ENCODE assay signal across 25 mouse cellular contexts in genomic region chr1:167549324-167549723, GRCm38 (mm10). TPM values are rescaled to one million over a fixed set of nuclear protein-coding genes. Genes with fewer than 3 reads are reported as not detected.
DNase-seq lines count a peak whose midpoint lies in the region; ATAC-seq and TF ChIP-seq lines count a peak whose summit lies in the region.
"Had no signal": no experiment of that assay in that cellular context is flagged by ENCODE, and none has a peak within 500 bp of the region (broad histone marks: within the 10 kb centered on the region; RNA-seq: fewer than 3 reads in every experiment).

No protein-coding gene starts in this region.

- H3K27me3 ChIP-seq in kidney, embryonic 16.5 days (ENCODE audit: insufficient read depth, low read length), result no peaks in the 10 kb centered on the region
- H3K27me3 ChIP-seq in lung, embryonic 14.5 days (ENCODE audit: insufficient read depth, low read length), result no peaks in the 10 kb centered on the region
- H3K27me3 ChIP-seq in neural tube, embryonic 13.5 days, result no peaks in the 10 kb centered on the region
- H3K27me3 ChIP-seq: heart, embryonic 12.5 days; megakaryocyte, embryonic 14.5 days had no signal

- no peak overlapping the region for H3K4me2 ChIP-seq in kidney, embryonic 16.5 days (replicated peaks; ENCODE audit: low read depth, low read length)
- H3K4me2 ChIP-seq in lung, embryonic 14.5 days, result no peak overlapping the region
- H3K4me2 ChIP-seq in neural tube, embryonic 13.5 days, result no peak overlapping the region
- H3K4me2 ChIP-seq: embryonic facial prominence, embryonic 13.5 days; heart, embryonic 12.5 days; hindbrain, embryonic 12.5 days had no signal

- H3K27ac ChIP-seq in kidney, embryonic 16.5 days (ENCODE audit: low read length), result no peak overlapping the region
- H3K27ac ChIP-seq in lung, embryonic 14.5 days (ENCODE audit: low read depth), result no peak overlapping the region
- H3K27ac ChIP-seq in neural tube, embryonic 13.5 days (replicated peaks), result peak overlapping the region; percentile 66
- H3K27ac ChIP-seq: embryonic facial prominence, embryonic 13.5 days; hindbrain, embryonic 12.5 days; stomach, postnatal 0 days had no signal

- TF ChIP-seq CTCF in lung, embryonic 14.5 days (IDR thresholded peaks at IDR 0.05; ENCODE audit: low read depth), result no peak
- no peak for TF ChIP-seq CTCF in lung, adult 2 months (IDR thresholded peaks at IDR 0.05; ENCODE audit: insufficient read depth, low read length)

- peaks cover 6% of the 10 kb centered on the region; the same call in 1 of the 2 replicates for H3K4me1 ChIP-seq in kidney, embryonic 16.5 days (ENCODE audit: insufficient read depth, low read length)
- H3K4me1 ChIP-seq in lung, embryonic 14.5 days (ENCODE audit: insufficient read depth), result peaks cover 3% of the 10 kb centered on the region; the same call in 1 of the 2 replicates
- H3K4me1 ChIP-seq in lung, adult 2 months (ENCODE audit: control insufficient read depth, insufficient read depth, low read length), result no peaks in the 10 kb centered on the region; the same call in 1 of the 2 replicates
- peaks cover 37% of the 10 kb centered on the region for H3K4me1 ChIP-seq in neural tube, embryonic 13.5 days (replicated peaks)
- H3K4me1 ChIP-seq: hindbrain, embryonic 12.5 days had no signal

- H3K4me3 ChIP-seq in kidney, embryonic 16.5 days (ENCODE audit: low read length), result no peak overlapping the region
- H3K4me3 ChIP-seq in lung, embryonic 14.5 days (ENCODE audit: low read depth, low read length), result no peak overlapping the region
- no peak overlapping the region for H3K4me3 ChIP-seq in lung, adult 2 months (replicated peaks; ENCODE audit: extremely low read depth, low read depth, low read length)
- H3K4me3 ChIP-seq in neural tube, embryonic 13.5 days, result no peak overlapping the region
- H3K4me3 ChIP-seq: embryonic facial prominence, embryonic 13.5 days; heart, embryonic 12.5 days; hindbrain, embryonic 12.5 days; megakaryocyte, embryonic 14.5 days; myocyte had no signal

- H3K36me3 ChIP-seq in kidney, embryonic 16.5 days (ENCODE audit: insufficient read depth, low read length), result no peaks in the 10 kb centered on the region
- H3K36me3 ChIP-seq in lung, embryonic 14.5 days (ENCODE audit: insufficient read depth), result no peaks in the 10 kb centered on the region
- no peaks in the 10 kb centered on the region for H3K36me3 ChIP-seq in neural tube, embryonic 13.5 days
- H3K36me3 ChIP-seq: embryonic facial prominence, embryonic 13.5 days; heart, embryonic 12.5 days; hindbrain, embryonic 12.5 days had no signal

- peak; percentile 39 for DNase-seq in embryo, embryonic 11 days
- DNase-seq in embryo, embryonic 10 days (ENCODE audit: low spot score), result no peak
- no peak for DNase-seq in kidney, postnatal 36 days
- peak; percentile 78 for DNase-seq in lung, embryonic 14.5 days
- no peak for DNase-seq in lung, adult 2 months
- DNase-seq in gastrocnemius, adult 18-20 months (ENCODE audit: low spot score), result no peak
- DNase-seq: adrenal gland, postnatal 10 days; cerebellum, adult 8-10 months; gastrocnemius, postnatal 10 days; heart, postnatal 14 days; layer of hippocampus, postnatal 36 days; thymus, adult 2 months; thymus, postnatal 4 days had no signal

- peak; percentile 64; the same call in 1 of the 2 replicates for ATAC-seq in kidney, embryonic 16.5 days (ENCODE audit: low FRiP score, low TSS enrichment)
- 0 out of 2 replicates have a peak, but pooled peaks have one; percentile 25 for ATAC-seq in lung, embryonic 14.5 days (ENCODE audit: insufficient read depth)
- no peak for ATAC-seq in neural tube, embryonic 13.5 days (ENCODE audit: low read depth)
- ATAC-seq: forebrain, embryonic 14.5 days; intestine, postnatal 0 days; midbrain, embryonic 16.5 days had no signal

- no peak overlapping the region for H3K9ac ChIP-seq in kidney, embryonic 16.5 days (replicated peaks; ENCODE audit: low read length)
- H3K9ac ChIP-seq in lung, embryonic 14.5 days, result no peak overlapping the region
- H3K9ac ChIP-seq in neural tube, embryonic 13.5 days, result no peak overlapping the region
- H3K9ac ChIP-seq: embryonic facial prominence, embryonic 13.5 days; heart, embryonic 12.5 days; hindbrain, embryonic 12.5 days had no signal

- H3K9me3 ChIP-seq in kidney, embryonic 16.5 days (ENCODE audit: low read length), result no peaks in the 10 kb centered on the region
- no peaks in the 10 kb centered on the region for H3K9me3 ChIP-seq in lung, embryonic 14.5 days (ENCODE audit: low read depth, low read length)
- no peaks in the 10 kb centered on the region for H3K9me3 ChIP-seq in neural tube, embryonic 13.5 days
- H3K9me3 ChIP-seq: embryonic facial prominence, embryonic 13.5 days; heart, embryonic 12.5 days; hindbrain, embryonic 12.5 days; megakaryocyte, embryonic 14.5 days had no signal

- TF ChIP-seq POLR2A in lung, adult 2 months (IDR thresholded peaks at IDR 0.05; ENCODE audit: borderline replicate concordance, extremely low read depth, low read depth, low read length), result no peak

- WGBS in kidney, embryonic 16.5 days, result 20% methylated on average over 6 of the region's 6 CpGs
- WGBS in lung, embryonic 14.5 days, result 32% methylated on average over 6 of the region's 6 CpGs
- 43% methylated on average over 6 of the region's 6 CpGs for WGBS in lung, adult 2 months
- WGBS in neural tube, embryonic 13.5 days, result 39% methylated on average over 6 of the region's 6 CpGs

RNA-seq across cellular contexts. Expression of gene Rxrg, which starts 48.9 kb away (rescaled TPM):
- 1.9 and 2.1 TPM in 2 replicates for polyA plus RNA-seq in kidney, embryonic 16.5 days (2015; fragmentation: Nextera tagmentation; extraction: Ambion mirVana)
- polyA plus RNA-seq in lung, embryonic 14.5 days (2014; fragmentation: Nextera tagmentation; extraction: Ambion mirVana), result 0.72 and 0.84 TPM in 2 replicates
- 1.7 and 4.0 TPM in 2 replicates for polyA plus RNA-seq in lung, adult 2 months (2012; rRNA removed)
- polyA plus RNA-seq in neural tube, embryonic 13.5 days (2015; fragmentation: Nextera tagmentation; extraction: Ambion mirVana), result 20.9 and 22.1 TPM in 2 replicates
- 10 to 100 TPM; 54.1 to 60.4 TPM for total RNA-seq in gastrocnemius, adult 18-20 months (2021)
- total RNA-seq: granulocyte monocyte progenitor cell, adult 5-6 weeks had no signal

Comparison
In these comparisons a context has a peak if more than half of its experiments do, and no peak if none do; other contexts are left out.
1. DNase-seq: peak in embryo, embryonic 11 days (single experiment) and lung, embryonic 14.5 days (single experiment); none in embryo, embryonic 10 days (single experiment), kidney, postnatal 36 days (0 of 2), lung, adult 2 months (single experiment) and gastrocnemius, adult 18-20 months (single experiment).